Mouse (Mus musculus) hindbrain, postnatal 0 days (tissue): ENCODE measurements around the gene Tmem63c. TPM values are rescaled to one million over a fixed set of nuclear protein-coding genes. Genes with fewer than 3 reads are reported as not detected.

ENCODE experiments used
- ATAC-seq: fragments of 200-750 bp; cut with Nextera tagmentation; 2 replicates; pipeline ENCODE4 v1.8.0; 2017; ENCODE audit warnings: mild to moderate bottlenecking, moderate TSS enrichment, moderate library complexity
- DNase-seq: peaks from one replicate; pipeline ENCODE4 v3.0.0-alpha.2; 2015; ENCODE audit warnings: low spot score
- H3K27ac ChIP-seq: fragments of 300-500 bp; sonication (generic); 2 replicates; pipeline ENCODE4 v1.5.1; 2014; ENCODE audit warnings: mild to moderate bottlenecking
- H3K27me3 ChIP-seq: fragments of 300-500 bp; sonication (generic); 2 replicates; pipeline ENCODE4 v1.6.1; 2014; ENCODE audit warnings: low read length, mixed read lengths; ENCODE audit not compliant: insufficient read depth
- H3K36me3 ChIP-seq: fragments of 300-500 bp; sonication (generic); 2 replicates; pipeline ENCODE4 v1.6.1; 2014; ENCODE audit warnings: low read length, mixed read lengths; ENCODE audit not compliant: insufficient read depth
- H3K4me1 ChIP-seq: fragments of 300-500 bp; sonication (generic); 2 replicates; pipeline ENCODE4 v1.6.1; 2014; ENCODE audit warnings: antibody characterized with exemption, low read length, mixed read lengths; ENCODE audit not compliant: insufficient read depth
- H3K4me2 ChIP-seq: fragments of 300-500 bp; sonication (generic); 2 replicates; pipeline ENCODE4 v1.6.1; 2014; ENCODE audit warnings: low read depth, mild to moderate bottlenecking, low read length, moderate library complexity, mixed read lengths
- H3K4me3 ChIP-seq: fragments of 300-500 bp; sonication (generic); 2 replicates; pipeline ENCODE4 v1.5.1; 2014; ENCODE audit warnings: low read length
- H3K9ac ChIP-seq: fragments of 300-500 bp; sonication (generic); replicated peaks from 2 replicates; pipeline ENCODE4 v1.6.1; 2014; ENCODE audit warnings: mild to moderate bottlenecking, low read length, moderate library complexity, mixed read lengths
- H3K9me3 ChIP-seq: fragments of 300-500 bp; sonication (generic); 2 replicates; pipeline ENCODE4 v1.6.1; 2016; ENCODE audit warnings: low read length, mixed read lengths
- CTCF ChIP-seq: IDR thresholded peaks from 2 replicates; pipeline ENCODE4 v1.5.1; 2016; ENCODE audit warnings: antibody characterized with exemption, control low read depth, low read depth
- WGBS: fragments of 180-500 bp; shearing (Covaris S2); extraction: QIAGEN DNeasy Blood & Tissue Kit; methylation state at CpG from one replicate; pipeline ENCODE4 v1.1.7; 2014; 5-methylcytosine and 5-hydroxymethylcytosine counted together
- polyA plus RNA-seq: library from polyadenylated mRNA; unstranded; fragments of >200 nt; fragmentation: Nextera tagmentation; extraction: Ambion mirVana; gene quantifications from 2 replicates; pipeline ENCODE4 v1.2.1, GENCODE M21; 2015
- total RNA-seq: library from RNA; depleted of rRNA; stranded (reverse); fragments of >200 nt; gene quantifications from 2 replicates; pipeline ENCODE4 v1.2.3, GENCODE M21; 2014

Tmem63c gene
- total and polyA plus RNA-seq, 2 experiments from 2014 or later: 8.6 to 25.7 TPM

DNA sequence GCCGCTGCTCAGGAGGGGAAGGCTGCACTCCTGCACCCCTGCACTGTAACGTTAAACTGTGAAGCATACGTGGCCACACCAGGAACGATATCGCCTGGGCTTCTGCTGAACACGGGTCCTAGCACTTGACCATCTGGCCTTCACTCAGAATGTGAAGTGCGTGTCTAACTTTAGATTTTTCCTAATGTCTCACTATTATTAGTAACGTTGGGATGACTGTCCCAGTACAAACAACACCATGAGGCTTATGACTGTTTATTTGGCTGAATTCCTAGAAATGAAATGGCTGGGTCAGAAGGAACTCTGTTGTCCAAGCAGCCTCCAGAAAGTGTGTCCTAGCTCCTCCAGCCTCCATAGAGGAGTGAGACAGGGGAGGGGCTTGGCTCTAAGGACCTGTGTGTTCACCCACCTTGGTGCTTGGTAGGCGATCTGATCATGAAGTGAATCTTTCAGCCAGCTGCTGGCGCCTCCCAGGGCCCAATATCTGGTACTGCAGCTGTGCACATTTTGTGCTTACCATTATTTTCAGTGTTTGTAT, 21.8 kb upstream of the Tmem63c start:
- Histone ChIP-seq H3K4me2 (no peak overlapping the region), H3K4me1 (peaks cover 5% of the 10 kb centered on the region), H3K36me3 (no peaks in the 10 kb centered on the region), H3K9me3 (no peaks in the 10 kb centered on the region), H3K9ac (no peak overlapping the region), H3K4me3 (no peak overlapping the region), H3K27ac (no peak overlapping the region), H3K27me3 (no peaks in the 10 kb centered on the region)
- peak; percentile 39; the same call in 1 of the 2 replicates for TF ChIP-seq CTCF
- ATAC-seq: no peak
- WGBS: 68% methylated on average over 10 of the region's 10 CpGs
- no peak for DNase-seq

DNA sequence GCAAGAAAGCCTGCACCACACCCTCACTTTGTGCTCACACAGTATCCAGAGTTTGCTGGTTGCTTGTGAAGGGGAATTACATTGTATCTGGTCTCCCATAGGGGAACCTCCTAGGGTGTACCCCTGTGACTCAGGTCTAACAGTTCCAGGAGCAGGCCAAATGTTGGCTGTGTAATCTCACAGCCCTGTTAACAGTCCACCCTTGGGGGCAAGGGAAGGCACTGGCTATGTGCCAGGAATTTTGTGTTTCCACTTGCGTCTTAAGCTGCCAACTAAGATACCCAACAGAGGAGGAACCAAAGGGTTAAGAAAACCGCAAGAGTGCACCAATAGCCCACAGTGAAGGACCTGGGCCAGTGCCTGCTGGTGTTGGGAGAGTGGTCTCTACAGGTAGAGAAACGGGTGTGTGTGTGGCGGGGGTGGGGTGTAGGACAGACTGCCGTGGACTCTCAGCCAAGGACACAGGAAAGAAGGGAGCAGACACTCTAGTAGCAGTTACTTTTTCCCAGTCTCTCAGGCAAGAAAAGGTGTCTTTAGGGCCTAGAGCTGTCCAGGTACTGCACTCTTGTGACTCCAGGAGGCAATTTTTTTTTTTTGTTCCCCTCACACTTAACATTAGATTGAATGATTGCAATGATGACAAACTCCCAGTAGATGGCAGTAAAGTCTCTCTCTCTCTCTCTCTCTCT, 20.8 kb upstream of the Tmem63c start:
- DNase-seq (peak; percentile 88), ATAC-seq (peak; percentile 43)
- Histone ChIP-seq H3K4me2 (0 out of 2 replicates have a peak overlapping the region, but pooled peaks have one; percentile 23), H3K36me3 (no peaks in the 10 kb centered on the region), H3K9me3 (no peaks in the 10 kb centered on the region), H3K4me3 (no peak overlapping the region), H3K27ac (no peak overlapping the region), H3K4me1 (peaks cover 5% of the 10 kb centered on the region), H3K27me3 (no peaks in the 10 kb centered on the region), H3K9ac (no peak overlapping the region)
- WGBS: 45% methylated on average over 5 of the region's 5 CpGs
- peak; percentile 75 for TF ChIP-seq CTCF

DNA sequence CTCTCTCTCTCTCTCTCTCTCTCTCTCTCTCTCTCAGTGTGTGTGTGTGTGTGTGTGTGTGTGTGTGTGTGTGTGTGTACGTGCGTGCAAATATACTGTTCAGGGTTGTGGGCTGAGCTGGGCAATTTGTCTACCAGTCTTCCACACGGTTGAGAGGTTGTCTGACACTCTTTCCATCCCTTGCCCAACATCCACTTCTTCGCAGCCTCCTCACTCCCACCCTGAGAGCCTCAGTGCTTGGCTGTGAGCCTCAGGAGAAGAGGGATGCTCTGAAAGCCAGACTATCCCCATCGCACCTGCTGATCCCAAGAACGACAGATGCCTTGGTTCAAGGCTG, 20.3 kb upstream of the Tmem63c start:
- peak overlapping the region; percentile 32; the same call in 1 of the 2 replicates for H3K27ac ChIP-seq
- peak; percentile 44; the same call in 1 of the 2 replicates for ATAC-seq
- H3K9ac ChIP-seq: no peak overlapping the region
- H3K4me1 ChIP-seq: peaks cover 5% of the 10 kb centered on the region
- no peak overlapping the region for H3K4me3 ChIP-seq
- no peak for DNase-seq
- TF ChIP-seq CTCF: no peak
- 27% methylated on average over 6 of the region's 6 CpGs for WGBS
- H3K9me3 ChIP-seq: no peaks in the 10 kb centered on the region
- no peak overlapping the region for H3K4me2 ChIP-seq
- no peaks in the 10 kb centered on the region for H3K27me3 ChIP-seq
- H3K36me3 ChIP-seq: no peaks in the 10 kb centered on the region

DNA sequence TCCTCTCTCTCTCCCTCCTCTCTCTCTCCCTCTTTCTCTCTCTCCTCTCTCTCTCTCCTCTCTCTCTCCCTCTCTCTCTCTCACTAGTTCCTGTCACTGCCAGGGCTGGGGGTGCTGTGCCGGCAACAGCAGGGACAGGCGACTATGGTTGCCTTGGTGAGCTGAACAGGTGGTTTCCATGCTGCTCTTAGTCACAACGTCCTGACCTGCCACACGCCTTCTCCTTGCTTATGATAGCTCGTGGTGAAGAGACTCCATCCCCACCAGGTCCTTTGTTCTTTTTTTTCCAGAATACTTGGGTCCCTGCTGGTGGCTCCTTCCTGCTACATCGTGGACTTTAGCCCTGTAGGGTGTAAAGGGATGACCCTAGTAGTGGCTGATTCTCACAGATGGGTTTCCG, 18.9 kb upstream of the Tmem63c start:
- Histone ChIP-seq H3K36me3 (no peaks in the 10 kb centered on the region), H3K9ac (no peak overlapping the region), H3K27ac (no peak overlapping the region), H3K4me3 (no peak overlapping the region), H3K27me3 (no peaks in the 10 kb centered on the region), H3K4me2 (no peak overlapping the region), H3K4me1 (peaks cover 5% of the 10 kb centered on the region), H3K9me3 (no peaks in the 10 kb centered on the region)
- 50% methylated on average over 7 of the region's 7 CpGs for WGBS
- no peak for TF ChIP-seq CTCF
- DNase-seq: no peak
- peak; percentile 21; the same call in 1 of the 2 replicates for ATAC-seq

DNA sequence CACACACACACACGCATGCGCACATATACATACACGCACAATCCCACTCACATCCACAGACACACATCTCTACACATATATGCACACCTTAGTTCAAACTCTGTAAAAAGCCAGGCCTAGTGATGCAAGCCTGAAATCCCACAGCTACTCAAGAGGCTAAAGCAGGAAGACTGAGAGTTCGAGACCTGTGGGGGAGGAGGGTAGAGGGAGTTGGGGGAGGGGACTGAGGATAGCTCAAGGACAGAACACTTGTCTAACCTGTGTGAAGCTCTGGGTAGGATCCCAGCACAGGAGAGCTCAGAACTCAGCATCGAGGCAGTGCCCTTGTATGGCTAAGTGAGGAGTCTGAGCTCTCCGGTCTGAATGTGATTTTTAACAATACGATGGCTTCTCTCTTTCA, 18.3 kb upstream of the Tmem63c start:
- ATAC-seq (no peak), DNase-seq (no peak)
- TF ChIP-seq CTCF: no peak
- no peaks in the 10 kb centered on the region for H3K27me3 ChIP-seq
- no peak overlapping the region for H3K4me3 ChIP-seq
- H3K36me3 ChIP-seq: no peaks in the 10 kb centered on the region
- no peak overlapping the region for H3K9ac ChIP-seq
- H3K4me1 ChIP-seq: peaks cover 5% of the 10 kb centered on the region
- H3K4me2 ChIP-seq: no peak overlapping the region
- 72% methylated on average over 7 of the region's 7 CpGs for WGBS
- no peaks in the 10 kb centered on the region for H3K9me3 ChIP-seq
- H3K27ac ChIP-seq: no peak overlapping the region

DNA sequence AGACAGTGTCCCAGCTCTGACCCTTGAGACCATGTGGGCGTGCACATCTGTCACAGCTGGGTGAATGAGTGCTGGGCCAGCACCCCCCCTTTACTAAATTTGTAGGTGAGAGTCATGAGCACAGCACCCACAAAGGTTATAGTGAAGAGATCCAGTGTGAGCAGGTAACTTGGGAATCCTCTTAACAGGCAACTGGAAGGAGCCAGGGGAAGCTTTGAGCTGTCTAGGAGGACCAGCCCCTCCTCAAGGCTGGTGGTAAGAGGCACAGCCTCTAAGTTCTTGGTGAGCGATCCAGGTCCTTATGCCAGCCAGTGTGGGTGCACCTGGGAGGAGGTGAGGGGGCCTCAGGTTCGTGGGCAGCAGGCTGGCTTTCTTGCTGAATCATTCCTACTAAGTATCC, 17.5 kb upstream of the Tmem63c start:
- no peak for ATAC-seq
- no peak overlapping the region for H3K9ac ChIP-seq

DNA sequence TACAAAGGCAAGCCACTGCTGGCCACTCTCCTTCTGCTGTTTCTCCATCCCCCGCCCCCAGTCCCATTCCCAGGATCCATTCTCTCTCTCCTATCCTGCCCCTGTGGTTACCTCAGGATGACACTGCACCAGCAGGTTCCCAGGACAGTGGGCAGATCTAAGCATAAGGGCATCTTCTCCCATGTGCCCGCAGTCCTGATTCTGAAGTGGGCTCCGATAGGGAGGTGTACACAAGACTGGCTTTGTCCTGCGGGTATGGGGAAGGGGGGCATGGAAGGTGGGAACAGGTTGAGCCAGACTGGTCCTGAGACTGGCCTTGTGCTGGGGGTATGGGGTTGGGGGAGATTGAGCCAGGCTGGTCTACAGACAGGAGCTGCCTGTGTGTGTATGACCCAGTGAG, 16.5 kb upstream of the Tmem63c start:
- ATAC-seq: no peak

More for the DNA sequence above, 17.5 kb upstream of the Tmem63c start:
- Histone ChIP-seq H3K4me3 (no peak overlapping the region), H3K27me3 (no peaks in the 10 kb centered on the region), H3K9me3 (no peaks in the 10 kb centered on the region), H3K36me3 (no peaks in the 10 kb centered on the region), H3K4me1 (peaks cover 5% of the 10 kb centered on the region), H3K27ac (no peak overlapping the region), H3K4me2 (no peak overlapping the region)
- 57% methylated on average over 3 of the region's 3 CpGs for WGBS
- no peak for DNase-seq
- TF ChIP-seq CTCF: no peak

More for the DNA sequence above, 16.5 kb upstream of the Tmem63c start:
- 77% methylated on average over 4 of the region's 4 CpGs for WGBS
- H3K4me1 ChIP-seq: peaks cover 5% of the 10 kb centered on the region
- H3K9ac ChIP-seq: peak overlapping the region; percentile 17
- no peak for DNase-seq
- no peak overlapping the region for H3K4me3 ChIP-seq
- H3K27ac ChIP-seq: no peak overlapping the region
- H3K36me3 ChIP-seq: no peaks in the 10 kb centered on the region
- no peak overlapping the region for H3K4me2 ChIP-seq
- no peaks in the 10 kb centered on the region for H3K9me3 ChIP-seq
- no peak for TF ChIP-seq CTCF
- no peaks in the 10 kb centered on the region for H3K27me3 ChIP-seq
